Comparison of ENCODE assay signal across 9 mouse cellular contexts in the genomic region with DNA sequence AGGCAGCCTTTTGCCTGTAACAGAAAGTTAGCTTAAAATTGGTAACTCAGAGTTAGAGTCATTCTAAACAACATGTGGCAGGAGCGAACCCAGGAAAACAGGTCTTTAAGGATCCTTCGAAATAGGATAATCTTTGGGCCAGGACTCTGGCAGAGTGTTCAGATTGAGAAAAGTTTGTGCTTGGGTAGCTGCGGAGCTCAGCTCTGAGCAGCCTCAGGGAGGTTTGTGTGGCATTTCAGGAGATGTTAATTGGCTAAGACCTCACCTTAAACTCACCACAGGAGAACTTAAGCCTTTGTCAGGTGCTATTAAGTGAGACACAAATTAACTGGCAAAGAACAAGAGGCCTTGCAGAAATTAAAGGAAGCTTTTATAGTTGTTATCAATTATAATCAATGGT. TPM values are rescaled to one million over a fixed set of nuclear protein-coding genes. Genes with fewer than 3 reads are reported as not detected.
A peak's percentile ranks its signal among the peaks of the same experiment; 100 is the strongest.
DNase-seq lines count a peak whose midpoint lies in the region; ATAC-seq and TF ChIP-seq lines count a peak whose summit lies in the region.
"Not testable (repeated sequence)": the region's sequence is repeated elsewhere in the genome, so short reads cannot be mapped to it uniquely, and the experiment has no call there.
"Had no signal": no experiment of that assay in that cellular context is flagged by ENCODE, and none has a peak within 500 bp of the region (broad histone marks: within the 10 kb centered on the region; RNA-seq: fewer than 3 reads in every experiment).

No protein-coding gene starts in this region.

- H3K4me3 ChIP-seq in embryonic facial prominence, embryonic 15.5 days (replicated peaks) = peak overlapping the region; percentile 41
- H3K4me3 ChIP-seq in heart, embryonic 11.5 days (ENCODE audit: low read depth, low read length) = peak overlapping the region; percentile 46
- H3K4me3 ChIP-seq in hindbrain, embryonic 14.5 days (replicated peaks; ENCODE audit: low read length) = peak overlapping the region; percentile 28; the same call in 1 of the 2 replicates
- not testable (repeated sequence) for H3K4me3 ChIP-seq in kidney, postnatal 0 days (replicated peaks; ENCODE audit: low read depth, low read length)
- H3K4me3 ChIP-seq in liver, postnatal 0 days (ENCODE audit: low read depth, low read length) = 0 out of 2 replicates have a peak overlapping the region, but pooled peaks have one; percentile 49
- peak overlapping the region; percentile 38; the same call in 1 of the 2 replicates for H3K4me3 ChIP-seq in midbrain, embryonic 15.5 days
- 0 out of 2 replicates have a peak overlapping the region, but pooled peaks have one; percentile 14 for H3K4me3 ChIP-seq in stomach, embryonic 16.5 days (replicated peaks; ENCODE audit: low read length)

- H3K9ac ChIP-seq in embryonic facial prominence, embryonic 15.5 days; heart, embryonic 11.5 days (ENCODE audit: low read depth, low read length); hindbrain, embryonic 14.5 days; kidney, postnatal 0 days (ENCODE audit: low read depth, low read length); midbrain, embryonic 15.5 days; stomach, embryonic 16.5 days (ENCODE audit: low read length): not testable (repeated sequence)
- H3K9ac ChIP-seq in liver, postnatal 0 days (replicated peaks) = 0 out of 2 replicates have a peak overlapping the region, but pooled peaks have one; percentile 21

- not testable (repeated sequence) for TF ChIP-seq EP300 in liver, postnatal 0 days (IDR thresholded peaks at IDR 0.05; ENCODE audit: low read depth)

- 0 out of 2 replicates have a peak overlapping the region, but pooled peaks have one; percentile 51 for H3K4me2 ChIP-seq in embryonic facial prominence, embryonic 15.5 days (replicated peaks)
- H3K4me2 ChIP-seq in heart, embryonic 11.5 days = peak overlapping the region; percentile 62
- H3K4me2 ChIP-seq in hindbrain, embryonic 14.5 days (replicated peaks) = peak overlapping the region; percentile 48
- peak overlapping the region; percentile 57; the same call in 1 of the 2 replicates for H3K4me2 ChIP-seq in kidney, postnatal 0 days (ENCODE audit: low read length)
- peak overlapping the region; percentile 40; the same call in 1 of the 2 replicates for H3K4me2 ChIP-seq in liver, postnatal 0 days (ENCODE audit: low read depth, low read length)
- H3K4me2 ChIP-seq in midbrain, embryonic 15.5 days = peak overlapping the region; percentile 56
- peak overlapping the region; percentile 59 for H3K4me2 ChIP-seq in stomach, embryonic 16.5 days (ENCODE audit: low read depth, low read length)

- not testable (repeated sequence) for H3K27me3 ChIP-seq in embryonic facial prominence, embryonic 15.5 days; heart, embryonic 11.5 days (ENCODE audit: control insufficient read depth, insufficient read depth, low read length); hindbrain, embryonic 14.5 days (ENCODE audit: control insufficient read depth, insufficient read depth, low read length); kidney, postnatal 0 days (ENCODE audit: insufficient read depth, low read length); liver, postnatal 0 days (ENCODE audit: insufficient read depth, low read length); midbrain, embryonic 15.5 days (replicated peaks); stomach, embryonic 16.5 days (ENCODE audit: control insufficient read depth, insufficient read depth, low read length)

- not testable (repeated sequence) for H3K27ac ChIP-seq in embryonic facial prominence, embryonic 15.5 days (replicated peaks); heart, embryonic 11.5 days (ENCODE audit: low read depth, low read length); hindbrain, embryonic 14.5 days; kidney, postnatal 0 days; liver, postnatal 0 days (ENCODE audit: low read depth); midbrain, embryonic 15.5 days; stomach, embryonic 16.5 days (ENCODE audit: low read length)

- not testable (repeated sequence) for ATAC-seq in embryonic facial prominence, embryonic 15.5 days (ENCODE audit: insufficient number of reproducible peaks, low FRiP score, low TSS enrichment, low read depth); heart, embryonic 11.5 days (replicated peaks; ENCODE audit: insufficient number of reproducible peaks, low FRiP score, low TSS enrichment); hindbrain, embryonic 14.5 days (ENCODE audit: low FRiP score); kidney, postnatal 0 days (replicated peaks; ENCODE audit: low FRiP score, low read depth); liver, postnatal 0 days; midbrain, embryonic 15.5 days (replicated peaks); stomach, embryonic 16.5 days (ENCODE audit: insufficient read depth, low FRiP score)

- not testable (repeated sequence) for H3K36me3 ChIP-seq in embryonic facial prominence, embryonic 15.5 days; heart, embryonic 11.5 days (ENCODE audit: control insufficient read depth, insufficient read depth, low read length); hindbrain, embryonic 14.5 days (replicated peaks; ENCODE audit: control insufficient read depth, insufficient read depth); kidney, postnatal 0 days (ENCODE audit: insufficient read depth, low read length); liver, postnatal 0 days (replicated peaks; ENCODE audit: insufficient read depth, low read length); midbrain, embryonic 15.5 days (replicated peaks); stomach, embryonic 16.5 days (ENCODE audit: control insufficient read depth, insufficient read depth, low read length)

- WGBS in embryonic facial prominence, embryonic 15.5 days = 14% methylated on average over 3 of the region's 3 CpGs
- 10% methylated on average over 3 of the region's 3 CpGs for WGBS in heart, embryonic 11.5 days (ENCODE audit: insufficient replicate concordance)
- WGBS in hindbrain, embryonic 14.5 days = 10% methylated on average over 3 of the region's 3 CpGs
- 21% methylated on average over 3 of the region's 3 CpGs for WGBS in kidney, postnatal 0 days
- WGBS in liver, postnatal 0 days (ENCODE audit: insufficient replicate concordance) = 16% methylated on average over 3 of the region's 3 CpGs
- 10% methylated on average over 3 of the region's 3 CpGs for WGBS in midbrain, embryonic 15.5 days
- 10% methylated on average over 3 of the region's 3 CpGs for WGBS in stomach, embryonic 16.5 days

- not testable (repeated sequence) for H3K9me3 ChIP-seq in embryonic facial prominence, embryonic 15.5 days (replicated peaks); heart, embryonic 11.5 days (replicated peaks; ENCODE audit: control insufficient read depth, low read length); hindbrain, embryonic 14.5 days (ENCODE audit: control insufficient read depth, low read length); kidney, postnatal 0 days (replicated peaks; ENCODE audit: low read length); liver, postnatal 0 days (ENCODE audit: low read length); midbrain, embryonic 15.5 days; stomach, embryonic 16.5 days (replicated peaks; ENCODE audit: control insufficient read depth, low read length)

- not testable (repeated sequence) for TF ChIP-seq CTCF in kidney, postnatal 0 days (IDR thresholded peaks at IDR 0.05; ENCODE audit: low read depth); liver, postnatal 0 days (IDR thresholded peaks at IDR 0.05; ENCODE audit: low read depth)

- not testable (repeated sequence) for H3K4me1 ChIP-seq in embryonic facial prominence, embryonic 15.5 days; heart, embryonic 11.5 days (ENCODE audit: control insufficient read depth, insufficient read depth, low read length); hindbrain, embryonic 14.5 days (replicated peaks; ENCODE audit: control insufficient read depth, insufficient read depth, low read length); kidney, postnatal 0 days (replicated peaks; ENCODE audit: insufficient read depth, low read length); liver, postnatal 0 days (ENCODE audit: insufficient read depth); midbrain, embryonic 15.5 days; stomach, embryonic 16.5 days (ENCODE audit: control insufficient read depth, insufficient read depth, low read length)

- peak; percentile 55 for DNase-seq in ES-CJ7 (ENCODE audit: low read depth, low spot score)
- not testable (repeated sequence) for DNase-seq in hindbrain, embryonic 14.5 days (ENCODE audit: low spot score); kidney, postnatal 0 days (ENCODE audit: low spot score); liver, postnatal 0 days

RNA-seq across cellular contexts. Expression of gene Ms4a5, which starts 9.9 kb away (rescaled TPM):
- polyA plus RNA-seq in embryonic facial prominence, embryonic 15.5 days (2015; fragmentation: Nextera tagmentation; extraction: Ambion mirVana) = not detected in 2 replicates
- not detected in 2 replicates for polyA plus RNA-seq in heart, embryonic 11.5 days (2014; fragmentation: Nextera tagmentation; extraction: Ambion mirVana)
- not detected in 2 replicates for polyA plus RNA-seq in hindbrain, embryonic 14.5 days (2014; fragmentation: Nextera tagmentation; extraction: Ambion mirVana)
- polyA plus RNA-seq in kidney, postnatal 0 days (2015; fragmentation: Nextera tagmentation; extraction: Ambion mirVana) = not detected in 2 replicates
- polyA plus RNA-seq in liver, postnatal 0 days (2015; fragmentation: Nextera tagmentation; extraction: Ambion mirVana) = not detected in 2 replicates
- not detected in 2 replicates for polyA plus RNA-seq in midbrain, embryonic 15.5 days (2015; fragmentation: Nextera tagmentation; extraction: Ambion mirVana)
- not detected in 2 replicates for polyA plus RNA-seq in stomach, embryonic 16.5 days (2015; fragmentation: Nextera tagmentation; extraction: Ambion mirVana)
- polyA plus RNA-seq: embryonic facial prominence, embryonic 11.5 days had no signal

RNA-seq across cellular contexts. Expression of gene Ms4a14, which starts 20.6 kb away (rescaled TPM):
- 0.08 and 0.17 TPM in 2 replicates for polyA plus RNA-seq in embryonic facial prominence, embryonic 15.5 days (2015; fragmentation: Nextera tagmentation; extraction: Ambion mirVana)
- not detected in 2 replicates for polyA plus RNA-seq in heart, embryonic 11.5 days (2014; fragmentation: Nextera tagmentation; extraction: Ambion mirVana)
- polyA plus RNA-seq in hindbrain, embryonic 14.5 days (2014; fragmentation: Nextera tagmentation; extraction: Ambion mirVana) = 0.05 TPM in 2 replicates
- polyA plus RNA-seq in kidney, postnatal 0 days (2015; fragmentation: Nextera tagmentation; extraction: Ambion mirVana) = 0.07 and 0.11 TPM in 2 replicates
- polyA plus RNA-seq in liver, postnatal 0 days (2015; fragmentation: Nextera tagmentation; extraction: Ambion mirVana) = 0.02 TPM in 1 of 2 replicates, not detected in the other
- 0.04 TPM in 1 of 2 replicates, not detected in the other for polyA plus RNA-seq in midbrain, embryonic 15.5 days (2015; fragmentation: Nextera tagmentation; extraction: Ambion mirVana)
- polyA plus RNA-seq in stomach, embryonic 16.5 days (2015; fragmentation: Nextera tagmentation; extraction: Ambion mirVana) = 0.08 TPM in 1 of 2 replicates, not detected in the other

RNA-seq across cellular contexts. Expression of gene Ms4a1, which starts 27.6 kb away (rescaled TPM):
- not detected in 2 replicates for polyA plus RNA-seq in embryonic facial prominence, embryonic 15.5 days (2015; fragmentation: Nextera tagmentation; extraction: Ambion mirVana)
- not detected in 2 replicates for polyA plus RNA-seq in heart, embryonic 11.5 days (2014; fragmentation: Nextera tagmentation; extraction: Ambion mirVana)
- not detected in 2 replicates for polyA plus RNA-seq in hindbrain, embryonic 14.5 days (2014; fragmentation: Nextera tagmentation; extraction: Ambion mirVana)
- 0.08 and 0.09 TPM in 2 replicates for polyA plus RNA-seq in kidney, postnatal 0 days (2015; fragmentation: Nextera tagmentation; extraction: Ambion mirVana)
- polyA plus RNA-seq in liver, postnatal 0 days (2015; fragmentation: Nextera tagmentation; extraction: Ambion mirVana) = 3.3 and 3.8 TPM in 2 replicates
- not detected in 2 replicates for polyA plus RNA-seq in midbrain, embryonic 15.5 days (2015; fragmentation: Nextera tagmentation; extraction: Ambion mirVana)
- 0.11 TPM in 1 of 2 replicates, not detected in the other for polyA plus RNA-seq in stomach, embryonic 16.5 days (2015; fragmentation: Nextera tagmentation; extraction: Ambion mirVana)
- polyA plus RNA-seq: embryonic facial prominence, embryonic 11.5 days had no signal

RNA-seq across cellular contexts. Expression of gene Ms4a7, which starts 42.3 kb away (rescaled TPM):
- 11.1 and 11.2 TPM in 2 replicates for polyA plus RNA-seq in embryonic facial prominence, embryonic 15.5 days (2015; fragmentation: Nextera tagmentation; extraction: Ambion mirVana)
- 0.49 TPM in 1 of 2 replicates, not detected in the other for polyA plus RNA-seq in heart, embryonic 11.5 days (2014; fragmentation: Nextera tagmentation; extraction: Ambion mirVana)
- 4.0 and 4.5 TPM in 2 replicates for polyA plus RNA-seq in hindbrain, embryonic 14.5 days (2014; fragmentation: Nextera tagmentation; extraction: Ambion mirVana)
- 9.7 and 11.8 TPM in 2 replicates for polyA plus RNA-seq in kidney, postnatal 0 days (2015; fragmentation: Nextera tagmentation; extraction: Ambion mirVana)
- 2.9 and 3.5 TPM in 2 replicates for polyA plus RNA-seq in liver, postnatal 0 days (2015; fragmentation: Nextera tagmentation; extraction: Ambion mirVana)
- 3.8 and 5.4 TPM in 2 replicates for polyA plus RNA-seq in midbrain, embryonic 15.5 days (2015; fragmentation: Nextera tagmentation; extraction: Ambion mirVana)
- 3.8 and 6.7 TPM in 2 replicates for polyA plus RNA-seq in stomach, embryonic 16.5 days (2015; fragmentation: Nextera tagmentation; extraction: Ambion mirVana)
